Mouse (Mus musculus) cortical plate, adult 2 months (tissue): ENCODE measurements around the gene Fam24a. TPM values are rescaled to one million over a fixed set of nuclear protein-coding genes. Genes with fewer than 3 reads are reported as not detected.
A peak's percentile ranks its signal among the peaks of the same experiment; 100 is the strongest.

Experiments used
- H3K27ac ChIP-seq: fragments of 200-500 bp; 2 replicates; pipeline ENCODE4 v1.5.1; 2012; ENCODE audit warnings: low read length, control low read depth, inconsistent platforms; ENCODE audit not compliant: insufficient read depth
- H3K4me1 ChIP-seq: fragments of 200-500 bp; 2 replicates; pipeline ENCODE4 v1.6.1; 2011; ENCODE audit warnings: low read length; ENCODE audit not compliant: control insufficient read depth, insufficient read depth
- H3K4me3 ChIP-seq: fragments of 200-500 bp; 2 replicates; pipeline ENCODE4 v1.5.1; 2011; ENCODE audit warnings: mild to moderate bottlenecking, low read length, control low read depth; ENCODE audit not compliant: insufficient read depth
- CTCF ChIP-seq: fragments of 200-500 bp; IDR thresholded peaks from 2 replicates; pipeline ENCODE4 v1.5.1; 2011; ENCODE audit warnings: mild to moderate bottlenecking, control low read depth, low read length; ENCODE audit not compliant: insufficient read depth; ENCODE audit errors: extremely low read depth
- POLR2A ChIP-seq: fragments of 200-500 bp; IDR thresholded peaks from 2 replicates; pipeline ENCODE4 v1.6.1; 2011; ENCODE audit warnings: mild to moderate bottlenecking, low read length, control low read depth; ENCODE audit not compliant: insufficient read depth; ENCODE audit errors: extremely low read depth
- polyA plus RNA-seq: library from polyadenylated mRNA; depleted of rRNA; stranded (reverse); fragments of >200 nt; gene quantifications from 2 replicates; pipeline ENCODE4 v1.2.3, GENCODE M21; 2012

Gene Fam24a
- polyA plus RNA-seq, 1 experiment: not detected

DNA sequence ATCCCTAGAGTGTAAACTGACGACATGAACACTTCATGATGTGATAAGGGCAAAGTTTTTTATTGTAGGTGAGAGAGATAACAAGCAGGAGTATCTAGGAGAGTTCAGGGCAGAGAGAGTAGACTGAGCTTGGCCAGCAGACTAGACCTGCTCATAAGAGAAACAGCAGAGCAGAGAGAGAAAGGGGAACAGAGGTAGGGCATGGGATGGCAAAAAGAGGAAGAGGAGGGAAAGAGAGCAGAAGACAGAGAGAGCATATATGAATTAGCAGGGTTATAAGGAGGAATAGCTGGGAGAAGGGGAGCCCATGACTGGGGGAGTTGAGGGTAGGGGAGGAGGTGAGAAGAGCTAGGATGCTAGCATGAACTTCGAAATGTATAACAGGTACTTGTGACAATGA lies 2.0 kb upstream of the Fam24a start:
- Histone ChIP-seq H3K4me1 (no peaks in the 10 kb centered on the region), H3K27ac (no peak overlapping the region), H3K4me3 (no peak overlapping the region)
- TF ChIP-seq POLR2A (no peak), CTCF (no peak)

DNA sequence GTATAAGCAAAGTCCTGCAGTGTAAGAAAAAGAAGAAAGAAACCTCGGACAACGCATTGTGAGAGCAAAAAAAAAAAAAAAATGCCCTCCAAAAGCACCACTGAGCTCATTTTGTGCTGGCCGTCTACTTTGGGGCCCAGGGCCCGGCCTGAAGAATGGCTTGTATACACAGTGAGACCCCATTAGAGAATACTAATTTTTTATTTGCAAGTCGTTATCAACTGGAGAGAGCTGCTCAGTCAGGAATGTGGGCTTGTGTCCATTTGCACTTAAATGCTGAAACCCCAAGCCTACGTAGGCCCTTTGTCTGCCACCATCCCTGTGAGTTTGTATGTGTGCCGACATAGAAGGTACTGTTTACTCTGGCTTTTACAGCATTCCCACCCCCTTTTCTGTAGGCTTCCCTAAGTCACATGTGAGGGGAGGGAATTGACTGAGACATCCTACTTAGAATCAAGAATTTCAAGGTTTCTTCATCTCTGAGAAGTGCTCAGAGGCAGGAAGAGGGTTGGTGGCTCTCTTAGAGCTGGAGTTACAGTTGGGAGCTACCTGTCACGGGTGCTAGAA lies 3.9 kb downstream of the Fam24a start:
- Histone ChIP-seq H3K27ac (no peak overlapping the region), H3K4me1 (no peaks in the 10 kb centered on the region), H3K4me3 (no peak overlapping the region)
- TF ChIP-seq CTCF (no peak), POLR2A (no peak)

DNA sequence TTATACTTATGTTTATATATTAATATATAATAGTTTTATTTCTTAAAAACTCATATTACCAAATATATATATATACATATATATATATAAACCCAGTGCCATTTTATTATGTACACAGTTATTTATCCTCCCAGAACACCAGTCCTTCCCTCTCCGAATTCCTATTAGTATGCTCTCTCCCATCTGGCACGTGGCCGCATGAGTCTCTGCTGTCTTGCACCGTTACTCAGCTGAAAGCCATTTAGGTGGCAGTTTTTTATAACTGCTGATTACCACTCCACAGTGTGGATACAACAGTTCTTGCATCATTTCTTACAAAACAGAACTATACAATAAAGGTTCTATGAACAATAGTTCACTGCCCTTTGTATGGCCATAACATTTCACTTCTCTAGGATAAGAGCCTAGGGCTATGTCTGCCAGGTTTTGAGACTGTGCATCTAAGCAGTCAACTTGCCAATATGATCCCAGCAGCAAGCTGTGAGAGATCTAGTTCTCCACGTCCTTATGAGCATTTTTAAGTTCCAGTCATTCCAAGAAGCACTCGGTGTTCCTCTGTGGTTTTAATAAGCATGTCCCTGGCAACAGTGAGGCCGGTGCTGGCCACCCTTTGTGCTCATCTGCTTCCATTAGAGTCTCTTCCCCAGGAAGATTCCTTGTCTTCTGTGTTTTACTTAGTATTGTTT lies 12.3 kb downstream of the Fam24a start:
- no peak overlapping the region for H3K27ac ChIP-seq
- no peaks in the 10 kb centered on the region for H3K4me1 ChIP-seq
- no peak for TF ChIP-seq CTCF
- no peak for TF ChIP-seq POLR2A
- H3K4me3 ChIP-seq: no peak overlapping the region

DNA sequence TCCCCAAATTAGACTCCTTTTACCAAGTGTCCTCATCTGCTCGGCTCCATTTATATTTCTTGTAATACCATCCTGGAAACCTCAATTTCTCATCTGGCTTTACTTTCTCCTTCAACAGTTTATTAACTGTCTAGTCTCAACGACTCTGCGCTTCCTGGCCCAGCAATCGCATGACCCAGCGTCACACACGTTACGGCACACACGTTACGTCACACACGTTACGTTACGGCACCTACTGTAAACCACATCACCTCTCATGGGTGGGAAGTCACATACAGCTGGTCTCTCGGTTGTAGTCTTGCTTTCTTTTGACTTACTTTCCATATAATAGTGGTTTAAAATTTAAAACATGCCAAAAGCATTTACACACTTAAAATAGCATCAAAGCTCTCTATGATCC lies 22.4 kb downstream of the Fam24a start:
- H3K4me1 ChIP-seq: no peaks in the 10 kb centered on the region
- no peak for TF ChIP-seq POLR2A
- TF ChIP-seq CTCF: no peak
- H3K4me3 ChIP-seq: no peak overlapping the region
- no peak overlapping the region for H3K27ac ChIP-seq

DNA sequence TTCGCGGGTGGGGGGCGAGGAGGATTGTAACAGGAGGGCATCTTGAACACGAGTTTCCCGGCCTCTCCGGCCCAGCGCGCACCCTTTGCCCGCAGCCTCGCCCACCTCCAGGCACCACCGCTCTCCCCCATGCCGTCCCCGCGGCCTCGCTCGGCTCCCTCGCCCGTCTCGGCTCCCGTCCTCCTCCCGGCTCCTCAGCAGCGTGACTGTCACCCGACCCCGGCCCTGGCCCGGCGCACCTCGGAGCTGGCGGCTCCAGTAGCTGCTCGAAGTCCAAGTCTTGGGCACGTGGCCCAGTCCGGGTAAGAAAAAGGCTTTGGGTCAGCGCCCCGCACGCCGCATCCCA lies 28.6 kb downstream of the Fam24a start:
- Histone ChIP-seq H3K27ac (peak overlapping the region; percentile 31; the same call in 1 of the 2 replicates), H3K4me3 (peak overlapping the region; percentile 66)
- TF ChIP-seq POLR2A (no peak), CTCF (no peak)

DNA sequence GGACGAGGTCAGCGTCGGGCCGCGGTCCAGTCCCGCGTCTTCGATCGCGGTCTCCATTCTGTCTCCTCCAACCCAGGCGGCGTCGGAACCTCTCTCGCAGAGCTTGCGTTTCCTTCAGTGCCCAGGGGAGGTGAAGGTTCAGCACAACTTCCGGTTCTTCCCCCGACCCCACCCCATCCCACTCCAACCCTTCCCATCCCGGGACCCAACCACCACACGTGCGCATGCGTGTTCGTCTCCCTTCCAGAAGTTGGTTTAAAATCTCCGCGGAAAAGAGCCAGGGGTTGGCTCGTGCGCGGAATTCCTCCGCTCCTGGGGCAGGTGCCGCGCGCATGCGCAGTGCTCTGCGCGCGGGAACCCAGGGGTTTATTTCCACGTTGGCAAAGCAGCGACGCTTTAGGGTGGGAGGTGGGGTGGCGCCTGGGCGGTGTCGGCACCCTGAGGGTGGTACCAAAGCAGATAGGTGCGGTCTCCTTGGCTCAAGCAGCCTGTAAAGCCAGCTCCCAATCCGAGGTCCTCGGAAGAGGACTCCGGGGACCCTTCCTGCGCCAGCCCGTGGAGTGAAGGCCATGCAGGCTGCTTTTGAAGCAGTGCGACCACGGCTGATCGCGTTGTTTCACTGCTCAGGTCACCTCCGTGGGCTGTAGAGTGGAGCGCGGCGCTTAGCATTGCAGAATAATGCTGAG lies 29.1 kb downstream of the Fam24a start, which contains the start of gene 2310057M21Rik:
Gene 2310057M21Rik, minus strand, starts transcription at position 145 of the 686 bp plus-strand sequence.
- Histone ChIP-seq H3K4me1 (peaks cover 2% of the 10 kb centered on the region; the same call in 1 of the 2 replicates), H3K27ac (peak within 1 kb of the TSS; percentile 57), H3K4me3 (peak within 1 kb of the TSS; percentile 66)
- TF ChIP-seq POLR2A: peak; percentile 64
- no peak for TF ChIP-seq CTCF

More for the DNA sequence above, 28.6 kb downstream of the Fam24a start:
- H3K4me1 ChIP-seq: peaks cover 2% of the 10 kb centered on the region; the same call in 1 of the 2 replicates

DNA sequence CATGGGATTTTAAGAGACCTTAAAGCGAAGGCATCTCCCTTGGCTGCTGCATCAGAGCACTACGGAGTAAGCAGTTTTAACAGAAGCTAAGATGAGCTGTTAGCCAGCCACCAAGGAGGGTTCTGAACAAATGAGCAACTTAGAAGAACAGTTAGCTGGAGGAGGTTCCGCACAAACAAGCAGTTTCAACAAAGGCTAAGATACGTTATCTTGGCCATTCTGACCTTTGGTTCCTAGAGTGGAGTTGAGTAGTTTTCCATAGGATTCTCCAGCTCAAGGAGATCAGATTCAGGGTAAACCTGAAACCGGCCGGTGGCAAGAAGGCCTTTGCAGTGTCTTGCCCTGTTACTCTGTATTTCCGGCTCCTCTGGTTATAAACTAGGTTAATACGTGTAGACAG lies 30.5 kb downstream of the Fam24a start:
- peaks cover 2% of the 10 kb centered on the region; the same call in 1 of the 2 replicates for H3K4me1 ChIP-seq
- TF ChIP-seq POLR2A (no peak), CTCF (no peak)
- no peak overlapping the region for H3K4me3 ChIP-seq
- H3K27ac ChIP-seq: no peak overlapping the region

DNA sequence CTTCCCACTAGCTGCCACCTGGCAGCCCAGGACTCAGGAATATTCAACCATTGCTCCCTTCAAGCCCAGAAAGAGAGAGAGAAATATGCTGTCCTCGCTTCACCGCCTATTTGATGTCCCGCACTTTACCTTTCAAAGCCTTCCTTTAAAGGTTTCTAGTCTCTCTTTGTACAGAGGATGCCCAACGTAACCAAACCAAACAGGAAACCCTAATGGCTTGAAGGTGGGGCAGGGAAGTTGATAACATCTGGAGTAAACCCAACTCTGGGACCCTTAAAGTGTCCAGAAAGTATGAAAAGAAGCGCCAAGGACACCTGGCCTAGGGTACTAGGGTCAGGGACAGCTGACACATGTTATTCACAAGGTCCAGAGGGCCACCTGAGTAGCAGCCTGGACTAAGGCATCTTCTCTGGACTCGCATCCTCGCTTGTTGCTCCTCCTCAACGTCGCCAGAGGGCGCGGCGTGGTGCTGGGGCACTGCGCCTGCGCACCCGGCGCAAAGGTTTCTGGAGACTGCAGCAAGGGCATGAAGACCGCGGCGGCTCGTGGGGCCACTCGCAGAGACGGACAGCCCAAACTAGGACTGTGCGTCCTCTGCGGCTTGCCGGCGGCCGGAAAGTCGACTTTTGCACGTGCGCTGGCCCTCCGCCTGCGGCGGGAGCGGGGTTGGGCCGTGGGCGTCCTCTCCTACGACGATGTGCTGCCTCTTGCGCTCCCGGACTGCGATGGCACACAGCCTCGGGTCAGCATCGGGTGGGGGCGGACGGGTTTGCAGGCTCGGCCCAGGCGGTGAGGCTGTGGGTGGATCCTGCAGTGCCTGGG lies 37.2 kb downstream of the Fam24a start, which contains the start of gene Pstk:
Gene Pstk, plus strand, starts transcription at position 494 of the 822 bp plus-strand sequence.
- Histone ChIP-seq H3K4me1 (no peaks in the 10 kb centered on the region; the same call in 1 of the 2 replicates), H3K4me3 (peak within 1 kb of the TSS; percentile 84), H3K27ac (peak within 1 kb of the TSS; percentile 94)
- TF ChIP-seq POLR2A (peak; percentile 92), CTCF (peak; percentile 83)

DNA sequence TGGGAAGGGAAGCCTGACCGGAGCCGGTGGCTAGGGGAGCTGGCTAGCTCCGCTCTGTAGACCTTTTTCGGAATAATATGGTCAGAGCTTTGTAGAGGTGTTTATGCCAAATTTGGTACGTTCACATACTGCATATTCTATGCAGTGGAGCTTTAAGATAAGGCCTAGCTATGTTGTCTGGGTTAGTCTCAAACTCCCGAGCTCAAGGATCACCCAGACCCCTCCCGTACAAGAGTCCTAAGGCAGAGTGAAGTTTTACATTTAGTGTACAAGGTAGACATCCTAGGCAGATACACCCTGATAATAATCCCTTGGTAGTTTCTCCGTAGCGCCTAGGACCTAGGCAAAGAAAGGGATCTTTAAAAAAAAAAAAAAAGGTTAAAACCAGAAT lies 37.8 kb downstream of the Fam24a start:
- Histone ChIP-seq H3K4me3 (peak overlapping the region; percentile 84), H3K4me1 (no peaks in the 10 kb centered on the region; the same call in 1 of the 2 replicates), H3K27ac (peak overlapping the region; percentile 94)
- TF ChIP-seq POLR2A (no peak), CTCF (no peak)
